Mouse (Mus musculus) limb, embryonic 15.5 days (tissue): ENCODE data around the gene Gm36245. TPM values are rescaled to one million over a fixed set of nuclear protein-coding genes. Genes with fewer than 3 reads are reported as not detected.
"Not testable (repeated sequence)": the region's sequence is repeated elsewhere in the genome, so short reads cannot be mapped to it uniquely, and the experiment has no call there.

Experiments
- ATAC-seq: fragments of 200-750 bp; cut with Nextera tagmentation; 2 replicates; pipeline ENCODE4 v1.8.0; 2017; ENCODE audit warnings: low read depth, moderate TSS enrichment; ENCODE audit not compliant: insufficient number of reproducible peaks, low FRiP score, low TSS enrichment
- H3K27ac ChIP-seq: fragments of 300-500 bp; sonication (generic); 2 replicates; pipeline ENCODE4 v1.5.1; 2015; ENCODE audit warnings: moderate library complexity, mild to moderate bottlenecking, inconsistent platforms
- H3K27me3 ChIP-seq: fragments of 300-500 bp; sonication (generic); 2 replicates; pipeline ENCODE4 v1.6.1; 2015; ENCODE audit warnings: inconsistent platforms
- H3K36me3 ChIP-seq: fragments of 300-500 bp; sonication (generic); 2 replicates; pipeline ENCODE4 v1.6.1; 2015; ENCODE audit warnings: inconsistent platforms
- H3K4me1 ChIP-seq: fragments of 300-500 bp; sonication (generic); 2 replicates; pipeline ENCODE4 v1.6.1; 2015; ENCODE audit warnings: inconsistent platforms
- H3K4me2 ChIP-seq: fragments of 300-500 bp; sonication (generic); 2 replicates; pipeline ENCODE4 v1.6.1; 2015; ENCODE audit warnings: mild to moderate bottlenecking, inconsistent platforms
- H3K4me3 ChIP-seq: fragments of 300-500 bp; sonication (generic); 2 replicates; pipeline ENCODE4 v1.5.1; 2015; ENCODE audit warnings: mild to moderate bottlenecking, inconsistent platforms
- H3K9ac ChIP-seq: fragments of 300-500 bp; sonication (generic); 2 replicates; pipeline ENCODE4 v1.6.1; 2015; ENCODE audit warnings: inconsistent platforms
- H3K9me3 ChIP-seq: fragments of 300-500 bp; sonication (generic); 2 replicates; pipeline ENCODE4 v1.6.1; 2016; ENCODE audit warnings: inconsistent platforms
- WGBS: fragments of 180-500 bp; shearing (Covaris S2); methylation state at CpG from one replicate; pipeline ENCODE4 v1.1.7; 2015; 5-methylcytosine and 5-hydroxymethylcytosine counted together
- polyA plus RNA-seq: library from polyadenylated mRNA; unstranded; fragments of >200 nt; fragmentation: Nextera tagmentation; extraction: Ambion mirVana; gene quantifications from 2 replicates; pipeline ENCODE4 v1.2.1, GENCODE M21; 2015

Gene Gm36245
- polyA plus RNA-seq, 1 experiment from 2014 or later, result not detected

GRCm38 (mm10) chr15:77624710-77625109 lies 25.7 kb downstream of the Gm36245 start:
- H3K27me3 ChIP-seq, result no peaks in the 10 kb centered on the region
- H3K9me3 ChIP-seq, result no peaks in the 10 kb centered on the region
- no peak for ATAC-seq
- no peak overlapping the region for H3K27ac ChIP-seq
- 82% methylated on average over 1 of the region's 1 CpGs for WGBS
- H3K36me3 ChIP-seq, result no peaks in the 10 kb centered on the region
- H3K9ac ChIP-seq, result no peak overlapping the region
- no peak overlapping the region for H3K4me3 ChIP-seq
- no peak overlapping the region for H3K4me2 ChIP-seq
- no peaks in the 10 kb centered on the region for H3K4me1 ChIP-seq

- WGBS, result 62% methylated on average over 4 of the region's 4 CpGs
- not testable (repeated sequence) for H3K4me3 ChIP-seq, H3K36me3 ChIP-seq, H3K4me1 ChIP-seq, H3K9me3 ChIP-seq, ATAC-seq, H3K9ac ChIP-seq, H3K27ac ChIP-seq, H3K4me2 ChIP-seq, H3K27me3 ChIP-seq
These were observed 27.4 kb downstream of the Gm36245 start for GRCm38 (mm10) chr15:77626471-77626870.

DNA sequence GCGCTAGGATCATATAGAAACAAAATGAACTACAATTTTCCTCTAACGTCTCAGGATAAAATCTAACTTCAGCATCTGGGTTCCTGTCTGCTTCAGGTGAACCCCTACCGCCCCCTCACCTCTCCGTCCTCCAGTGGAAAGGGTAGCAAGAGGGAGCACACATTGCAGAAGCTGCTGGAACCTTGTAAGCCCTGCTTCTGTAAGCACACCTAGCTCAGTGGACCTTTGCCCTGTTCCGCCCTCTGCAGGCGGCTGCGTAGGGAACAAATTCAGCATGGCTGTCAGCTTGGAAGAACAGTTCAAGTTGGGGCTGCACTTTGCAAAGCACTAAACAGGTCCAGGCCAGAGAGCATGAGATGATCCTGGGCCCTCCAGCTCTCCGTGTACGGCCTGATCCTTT lies 29.6 kb downstream of the Gm36245 start:
- not testable (repeated sequence) for H3K27me3 ChIP-seq, ATAC-seq, H3K4me3 ChIP-seq, H3K4me1 ChIP-seq, H3K9me3 ChIP-seq, H3K9ac ChIP-seq, H3K27ac ChIP-seq, H3K4me2 ChIP-seq, H3K36me3 ChIP-seq
- WGBS, result 54% methylated on average over 9 of the region's 9 CpGs

DNA sequence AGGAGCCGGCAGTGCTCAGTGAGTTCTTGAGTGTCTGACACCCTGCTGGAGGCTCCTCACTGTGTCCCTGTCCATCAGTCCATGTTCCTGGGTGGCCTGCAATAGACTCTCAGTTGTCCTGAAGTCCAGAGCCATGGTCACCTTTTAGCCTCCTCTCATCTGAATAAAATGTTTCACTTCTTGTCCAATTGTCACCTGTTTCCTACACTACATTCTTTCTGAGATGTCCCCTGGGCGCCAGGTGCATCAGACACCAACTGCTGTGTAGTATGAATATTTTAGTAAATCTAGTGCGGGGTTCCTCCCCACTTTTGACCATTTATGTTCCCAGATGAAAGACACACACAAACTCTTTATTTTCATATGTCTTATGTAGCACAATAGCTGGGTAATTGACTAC lies 30.8 kb downstream of the Gm36245 start:
- H3K4me3 ChIP-seq, H3K4me2 ChIP-seq, H3K9me3 ChIP-seq, H3K9ac ChIP-seq, H3K27me3 ChIP-seq, ATAC-seq, H3K27ac ChIP-seq, H3K4me1 ChIP-seq, H3K36me3 ChIP-seq: not testable (repeated sequence)
- WGBS, result 70% methylated on average over 3 of the region's 3 CpGs

- H3K36me3 ChIP-seq, H3K4me1 ChIP-seq, H3K27ac ChIP-seq, H3K9ac ChIP-seq, H3K27me3 ChIP-seq, ATAC-seq, H3K4me3 ChIP-seq, H3K4me2 ChIP-seq, H3K9me3 ChIP-seq: not testable (repeated sequence)
- 75% methylated on average over 2 of the region's 2 CpGs for WGBS
These were observed 44.1 kb downstream of the Gm36245 start, which contains the start of gene Apol11b for GRCm38 (mm10) chr15:77643176-77643575. Apol11b (minus strand) TSS chr15:77643286.

DNA sequence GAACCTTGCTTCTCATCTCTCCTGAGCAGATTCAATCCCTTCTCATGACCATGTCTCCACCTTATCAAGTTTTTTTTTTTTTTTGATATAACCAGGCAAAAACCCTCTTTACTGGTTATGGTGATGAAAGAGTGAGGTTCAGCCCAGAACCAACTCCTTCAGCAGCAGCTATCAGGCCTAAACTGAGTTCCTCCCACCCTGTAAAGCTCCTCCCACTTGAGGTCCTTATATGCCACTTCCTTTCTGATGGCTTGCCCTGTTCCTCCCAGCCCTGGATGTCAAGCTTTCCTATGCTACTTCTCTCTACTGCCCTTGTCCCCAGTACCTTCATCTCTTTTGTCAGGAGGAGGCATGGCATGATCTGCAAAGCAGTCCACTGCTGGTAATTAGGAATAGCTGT lies 52.1 kb downstream of the Gm36245 start:
- H3K4me1 ChIP-seq, H3K36me3 ChIP-seq, H3K4me2 ChIP-seq, H3K9me3 ChIP-seq, H3K4me3 ChIP-seq, H3K9ac ChIP-seq, ATAC-seq, H3K27ac ChIP-seq, H3K27me3 ChIP-seq: not testable (repeated sequence)

Other genes starting within 250 kb of the Gm36245 start
- gene Apol7a, start 200.1 kb upstream of the Gm36245 start, polyA plus RNA-seq, result 0.51 and 0.65 TPM in 2 replicates
- gene Apol9a, start 188.1 kb upstream of the Gm36245 start, polyA plus RNA-seq, result 0.14 TPM in 1 of 2 replicates, not detected in the other
- gene Apol7b, start 151.8 kb upstream of the Gm36245 start, polyA plus RNA-seq, result 0.09 TPM in 1 of 2 replicates, not detected in the other
- not detected in 2 replicates for gene Apol10a, start 122.2 kb upstream of the Gm36245 start, polyA plus RNA-seq
- not detected in 2 replicates for gene Apol11a, start 91.0 kb upstream of the Gm36245 start, polyA plus RNA-seq
- gene Apol7c, start 65.9 kb upstream of the Gm36245 start, polyA plus RNA-seq, result not detected in 2 replicates
- not detected in 2 replicates for gene 1700025B11Rik, start 37.4 kb upstream of the Gm36245 start, polyA plus RNA-seq
- gene Apol10b, start 3.1 kb upstream of the Gm36245 start, polyA plus RNA-seq, result 0.12 TPM in 2 replicates
- gene Apol11b, start 44.0 kb downstream of the Gm36245 start, polyA plus RNA-seq, result 0.19 TPM in 1 of 2 replicates, not detected in the other
- 0.09 and 0.13 TPM in 2 replicates for gene Apol7e, start 99.6 kb downstream of the Gm36245 start, polyA plus RNA-seq
- 0.12 and 0.22 TPM in 2 replicates for gene Apol9b, start 129.8 kb downstream of the Gm36245 start, polyA plus RNA-seq
- 0.14 and 0.15 TPM in 2 replicates for gene Apol8, start 157.7 kb downstream of the Gm36245 start, polyA plus RNA-seq
- 39.9 and 44.1 TPM in 2 replicates for gene Myh9, start 242.9 kb downstream of the Gm36245 start, polyA plus RNA-seq